Mouse (Mus musculus): Measurements from ENCODE around the gene Msgn1.

GRCm38 (mm10) chr12:11202476-11202875 is 6.3 kb downstream of the Msgn1 start:
- no peak for TF ChIP-seq POLR2A (IDR thresholded peaks at IDR 0.05; ENCODE audit: borderline replicate concordance, extremely low read depth, insufficient read depth, insufficient read length, poor library complexity, severe bottlenecking)
- TF ChIP-seq CTCF (IDR thresholded peaks at IDR 0.05; ENCODE audit: borderline replicate concordance, extremely low read depth, insufficient read depth, insufficient read length): no peak

Data from brain, embryonic 14.5 days (tissue).